Mouse (Mus musculus) MEL (cell line): ENCODE data around the gene Ppp1r14d. TPM values are rescaled to one million over a fixed set of nuclear protein-coding genes. Genes with fewer than 3 reads are reported as not detected.

Experiments used
- DNase-seq: peaks from one replicate; pipeline ENCODE4 v3.0.0; 2011; ENCODE audit warnings: low read depth, low spot score
- H3K27ac ChIP-seq: 2 replicates; pipeline ENCODE4 v1.5.1; 2012; ENCODE audit warnings: low read depth, mild to moderate bottlenecking, control low read depth, low read length, moderate library complexity; ENCODE audit not compliant: control insufficient read depth
- H3K27me3 ChIP-seq, 2 experiments: fragments of 150-350 bp in 1 of 2; sonication (generic) in 1 of 2; 2 replicates each; pipeline ENCODE4 v1.6.1; 2012; ENCODE audit warnings: low read length in 2 of 2, mild to moderate bottlenecking in 2 of 2, improper control_type of control experiment in 1 of 2, moderate library complexity in 1 of 2; ENCODE audit not compliant: insufficient read depth in 2 of 2, control insufficient read depth in 1 of 2
- H3K36me3 ChIP-seq, 2 experiments: 2 replicates each; pipeline ENCODE4 v1.6.1; 2012 to 2014; ENCODE audit warnings: low read length in 2 of 2, improper control_type of control experiment in 1 of 2, inconsistent platforms in 1 of 2, mild to moderate bottlenecking in 1 of 2; ENCODE audit not compliant: insufficient read depth in 2 of 2, control insufficient read depth in 1 of 2
- H3K4me1 ChIP-seq, 2 experiments: fragments of 150-350 bp in 1 of 2; sonication (generic) in 1 of 2; 2 replicates each; pipeline ENCODE4 v1.6.1; 2012; ENCODE audit warnings: low read length in 2 of 2, improper control_type of control experiment in 1 of 2, mild to moderate bottlenecking in 1 of 2; ENCODE audit not compliant: insufficient read depth in 2 of 2, control insufficient read depth in 1 of 2
- H3K4me3 ChIP-seq, 2 experiments: fragments of 150-350 bp in 1 of 2; sonication (generic) in 1 of 2; 2 replicates each; pipeline ENCODE4 v1.5.1; 2012; ENCODE audit warnings: low read depth in 2 of 2, low read length in 2 of 2, mild to moderate bottlenecking in 2 of 2, moderate library complexity in 2 of 2, control low read depth in 1 of 2, improper control_type of control experiment in 1 of 2; ENCODE audit not compliant: control insufficient read depth in 1 of 2, insufficient read depth in 1 of 2
- H3K79me2 ChIP-seq: 2 replicates; pipeline ENCODE4 v1.6.1; 2012; ENCODE audit warnings: mild to moderate bottlenecking, low read length, moderate library complexity; ENCODE audit not compliant: control insufficient read depth, poor library complexity, insufficient read depth
- H3K9ac ChIP-seq: 2 replicates; pipeline ENCODE4 v1.6.1; 2012; ENCODE audit warnings: low read depth, mild to moderate bottlenecking, control low read depth, low read length, moderate library complexity; ENCODE audit not compliant: control insufficient read depth, poor library complexity, severe bottlenecking
- H3K9me3 ChIP-seq: fragments of 150-350 bp; sonication (generic); replicated peaks from 2 replicates; pipeline ENCODE4 v1.6.1; 2012; ENCODE audit warnings: mild to moderate bottlenecking, low read length, improper control_type of control experiment, moderate library complexity; ENCODE audit not compliant: insufficient read depth
- CHD1 ChIP-seq: IDR thresholded peaks from 2 replicates; pipeline ENCODE4 v1.6.1; 2012; ENCODE audit warnings: low read depth, mild to moderate bottlenecking, inconsistent platforms, low read length, improper control_type of control experiment
- CHD2 ChIP-seq: IDR thresholded peaks from 2 replicates; pipeline ENCODE4 v1.6.1; 2011; ENCODE audit warnings: low read length, improper control_type of control experiment
- CTCF ChIP-seq, 3 experiments: IDR thresholded peaks in 2 of 3; conservative IDR thresholded peaks in 1 of 3; 2 replicates each; pipeline ENCODE4 v1.5.1; 2011 to 2012; ENCODE audit warnings: low read length in 3 of 3, low read depth in 2 of 3, mild to moderate bottlenecking in 2 of 3, improper control_type of control experiment in 1 of 3, inconsistent platforms in 1 of 3, mixed read lengths in 1 of 3, moderate library complexity in 1 of 3; ENCODE audit not compliant: control insufficient read depth in 1 of 3, insufficient read depth in 1 of 3, poor library complexity in 1 of 3, severe bottlenecking in 1 of 3
- EP300 ChIP-seq, 2 experiments: IDR thresholded peaks; 2 replicates each; pipeline ENCODE4 v1.6.1; 2011; ENCODE audit warnings: improper control_type of control experiment in 2 of 2, low read length in 2 of 2, low read depth in 1 of 2, mild to moderate bottlenecking in 1 of 2
- ETS1 ChIP-seq: IDR thresholded peaks from 2 replicates; pipeline ENCODE4 v1.6.1; 2012; ENCODE audit warnings: low read depth, mild to moderate bottlenecking, inconsistent platforms, low read length, improper control_type of control experiment, moderate library complexity
- GATA1 ChIP-seq: IDR thresholded peaks from 2 replicates; pipeline ENCODE4 v1.6.1; 2011; ENCODE audit warnings: low read depth, low read length, improper control_type of control experiment
- JUND ChIP-seq: IDR thresholded peaks from 2 replicates; pipeline ENCODE4 v1.6.1; 2011; ENCODE audit warnings: low read depth, mild to moderate bottlenecking, improper control_type of control experiment, low read length
- KAT2A ChIP-seq: conservative IDR thresholded peaks from 2 replicates; pipeline ENCODE4 v1.6.1; 2012; ENCODE audit warnings: low read depth, low read length, improper control_type of control experiment, inconsistent platforms
- MAFK ChIP-seq: IDR thresholded peaks from 2 replicates; pipeline ENCODE4 v1.6.1; 2011; ENCODE audit warnings: low read depth, mild to moderate bottlenecking, low read length, improper control_type of control experiment, borderline replicate concordance
- MAX ChIP-seq: IDR thresholded peaks from 2 replicates; pipeline ENCODE4 v1.6.1; 2011; ENCODE audit warnings: low read length, improper control_type of control experiment
- MXI1 ChIP-seq: IDR thresholded peaks from 2 replicates; pipeline ENCODE4 v1.6.1; 2011; ENCODE audit warnings: mild to moderate bottlenecking, low read depth, low read length, improper control_type of control experiment
- MYB ChIP-seq: IDR thresholded peaks from 2 replicates; pipeline ENCODE4 v1.6.1; 2011; ENCODE audit warnings: mild to moderate bottlenecking, low read depth, low read length, improper control_type of control experiment
- MYC ChIP-seq: IDR thresholded peaks from 2 replicates; pipeline ENCODE4 v1.6.1; 2011; ENCODE audit warnings: low read depth, mild to moderate bottlenecking, low read length, improper control_type of control experiment, moderate library complexity
- NELFE ChIP-seq: IDR thresholded peaks from 2 replicates; pipeline ENCODE4 v1.6.1; 2011; ENCODE audit warnings: low read depth, low read length, improper control_type of control experiment
- NRF1 ChIP-seq: IDR thresholded peaks from 2 replicates; pipeline ENCODE4 v1.6.1; 2014; ENCODE audit warnings: low read depth, mild to moderate bottlenecking, inconsistent platforms, low read length, improper control_type of control experiment, moderate library complexity; ENCODE audit not compliant: poor library complexity, insufficient read depth, severe bottlenecking
- POLR2A ChIP-seq, 2 experiments: IDR thresholded peaks; 2 replicates each; pipeline ENCODE4 v1.6.1; 2011 to 2012; ENCODE audit warnings: low read length in 2 of 2, mild to moderate bottlenecking in 2 of 2, control low read depth in 1 of 2, improper control_type of control experiment in 1 of 2, low read depth in 1 of 2, moderate library complexity in 1 of 2; ENCODE audit not compliant: control insufficient read depth in 1 of 2, insufficient read depth in 1 of 2, poor library complexity in 1 of 2
- RAD21 ChIP-seq: IDR thresholded peaks from 2 replicates; pipeline ENCODE4 v1.6.1; 2011; ENCODE audit warnings: mild to moderate bottlenecking, low read depth, low read length, improper control_type of control experiment
- RCOR1 ChIP-seq: IDR thresholded peaks from 2 replicates; pipeline ENCODE4 v1.6.1; 2012; ENCODE audit warnings: low read depth, mild to moderate bottlenecking, inconsistent platforms, low read length, improper control_type of control experiment
- TAL1 ChIP-seq: IDR thresholded peaks from 2 replicates; pipeline ENCODE4 v1.6.1; 2012; ENCODE audit warnings: mild to moderate bottlenecking, inconsistent platforms, low read length, moderate library complexity, mixed read lengths
- TBP ChIP-seq: IDR thresholded peaks from 2 replicates; pipeline ENCODE4 v1.8.0; 2011; ENCODE audit warnings: low read depth, low read length, improper control_type of control experiment
- TCF12 ChIP-seq: IDR thresholded peaks from 2 replicates; pipeline ENCODE4 v1.6.1; 2014; ENCODE audit warnings: low read depth, mild to moderate bottlenecking, inconsistent platforms, low read length, improper control_type of control experiment, moderate library complexity
- UBTF ChIP-seq: IDR thresholded peaks from 2 replicates; pipeline ENCODE4 v1.6.1; 2012; ENCODE audit warnings: low read depth, mild to moderate bottlenecking, inconsistent platforms, low read length, improper control_type of control experiment, moderate library complexity, borderline replicate concordance; ENCODE audit not compliant: insufficient read depth
- USF2 ChIP-seq, 2 experiments: IDR thresholded peaks; 2 replicates each; pipeline ENCODE4 v1.6.1; 2011 to 2012; ENCODE audit warnings: improper control_type of control experiment in 2 of 2, low read length in 2 of 2, borderline replicate concordance in 1 of 2, inconsistent platforms in 1 of 2, low read depth in 1 of 2, mild to moderate bottlenecking in 1 of 2; ENCODE audit not compliant: insufficient read depth in 1 of 2
- ZC3H11A ChIP-seq: IDR thresholded peaks from 2 replicates; pipeline ENCODE4 v1.6.1; 2012; ENCODE audit warnings: low read depth, mild to moderate bottlenecking, inconsistent platforms, low read length, improper control_type of control experiment
- ZKSCAN1 ChIP-seq: IDR thresholded peaks from 2 replicates; pipeline ENCODE4 v1.6.1; 2012; ENCODE audit warnings: low read depth, mild to moderate bottlenecking, inconsistent platforms, low read length, improper control_type of control experiment, moderate library complexity
- ZMIZ1 ChIP-seq: IDR thresholded peaks from 2 replicates; pipeline ENCODE4 v1.6.1; 2012; ENCODE audit warnings: low read depth, mild to moderate bottlenecking, inconsistent platforms, low read length, improper control_type of control experiment, moderate library complexity
- ZNF384 ChIP-seq: IDR thresholded peaks from 2 replicates; pipeline ENCODE4 v1.6.1; 2012; ENCODE audit warnings: low read depth, mild to moderate bottlenecking, inconsistent platforms, low read length, improper control_type of control experiment
- polyA plus RNA-seq, 2 experiments: library from polyadenylated mRNA; stranded (reverse) in 1 of 2; unstranded in 1 of 2; fragments of >175 nt in 1 of 2; fragments of >200 nt in 1 of 2; gene quantifications; 2 replicates each; pipeline versions ENCODE4 v1.2.1 to v1.2.4; 2012; ENCODE audit warnings: low replicate concordance in 2 of 2, low read depth in 1 of 2; ENCODE audit not compliant: insufficient read length in 2 of 2, insufficient read depth in 1 of 2, missing spikeins in 1 of 2
- total RNA-seq: library from RNA; depleted of rRNA; stranded (reverse); fragments of 300-350 nt; gene quantifications from 2 replicates; pipeline ENCODE4 v1.2.3, GENCODE M21; 2012

Gene Ppp1r14d
- total and polyA plus RNA-seq, 3 experiments = not detected

DNA sequence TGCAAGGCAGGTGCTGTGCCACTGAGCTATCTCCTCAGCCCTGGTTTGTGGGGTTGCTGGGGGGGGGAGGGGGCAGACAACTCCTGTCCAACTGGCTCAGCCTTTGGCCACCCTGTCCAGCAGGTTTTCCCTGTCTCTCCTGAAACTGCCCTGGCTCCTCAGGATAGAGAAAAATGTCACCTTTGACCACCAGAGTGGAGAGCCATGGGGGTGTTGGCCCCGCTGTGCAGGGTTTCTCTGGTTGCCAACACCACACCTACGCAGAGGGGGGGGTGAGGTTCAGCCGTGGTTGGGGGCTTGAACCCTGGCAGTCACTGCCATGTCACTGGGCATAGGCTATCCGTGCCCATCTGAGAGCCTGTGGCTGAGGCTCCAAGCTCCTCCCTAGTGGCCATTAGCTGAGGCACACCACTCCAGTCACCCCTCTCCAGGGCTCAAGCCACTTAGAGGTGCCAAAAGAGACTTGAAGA is 19.9 kb upstream of the Ppp1r14d start (continued):
- TF ChIP-seq USF2 (IDR thresholded peaks at IDR 0.05; ENCODE audit: borderline replicate concordance in 1 of 2, insufficient read depth in 1 of 2, low read depth in 1 of 2, low read length in 2 of 2) (no peak), MAX (no peak), TBP (no peak), NELFE (no peak)

DNA sequence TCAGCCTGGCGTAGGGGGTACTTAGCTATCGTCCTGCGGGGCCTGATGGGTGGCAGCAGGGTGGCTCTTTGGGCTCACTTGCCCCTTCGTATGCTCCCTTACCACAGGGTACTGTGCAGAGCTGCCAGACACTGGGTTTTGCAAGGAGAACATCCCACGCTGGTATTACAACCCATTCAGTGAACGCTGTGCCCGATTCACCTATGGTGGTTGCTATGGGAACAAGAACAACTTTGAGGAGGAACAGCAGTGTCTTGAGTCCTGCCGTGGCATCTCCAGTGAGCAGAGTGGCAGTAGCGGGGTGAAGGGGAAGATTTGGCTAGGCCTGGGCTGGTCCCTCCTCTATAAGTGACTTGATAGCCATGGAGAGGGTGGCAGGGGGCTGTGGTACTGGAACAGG is 18.2 kb upstream of the Ppp1r14d start:
- Histone ChIP-seq H3K9ac (no peak overlapping the region), H3K27ac (no peak overlapping the region), H3K27me3 (no peaks in the 10 kb centered on the region), H3K4me1 (peaks cover 0 to 9% of the 10 kb centered on the region in 2 experiments; a peak in 2 of 4 replicates), H3K79me2 (no peaks in the 10 kb centered on the region), H3K36me3 (peaks cover 0 to 4% of the 10 kb centered on the region in 2 experiments; a peak in 2 of 4 replicates), H3K4me3 (no peak overlapping the region), H3K9me3 (no peaks in the 10 kb centered on the region)
- TF ChIP-seq TBP = no peak
- no peak for TF ChIP-seq ETS1
- TF ChIP-seq JUND = no peak
- TF ChIP-seq EP300 (IDR thresholded peaks at IDR 0.05; ENCODE audit: low read depth in 1 of 2, low read length in 2 of 2) = no peak
- TF ChIP-seq CTCF (IDR thresholded peaks at IDR 0.05 in 2 of 3, conservative IDR thresholded peaks at IDR 0.05 in 1 of 3; ENCODE audit: control insufficient read depth in 1 of 3, insufficient read depth in 1 of 3, low read depth in 2 of 3, low read length in 3 of 3, poor library complexity in 1 of 3, severe bottlenecking in 1 of 3) = no peak
- TF ChIP-seq UBTF = no peak
- no peak for TF ChIP-seq TAL1
- no peak for TF ChIP-seq ZKSCAN1
- no peak for TF ChIP-seq CHD2
- TF ChIP-seq TCF12 = no peak
- no peak for TF ChIP-seq GATA1
- no peak for TF ChIP-seq MAFK
- TF ChIP-seq MXI1 = no peak
- TF ChIP-seq POLR2A (IDR thresholded peaks at IDR 0.05; ENCODE audit: control insufficient read depth in 1 of 2, insufficient read depth in 1 of 2, low read depth in 1 of 2, low read length in 2 of 2, poor library complexity in 1 of 2) = no peak
- no peak for TF ChIP-seq MYB
- no peak for DNase-seq

DNA sequence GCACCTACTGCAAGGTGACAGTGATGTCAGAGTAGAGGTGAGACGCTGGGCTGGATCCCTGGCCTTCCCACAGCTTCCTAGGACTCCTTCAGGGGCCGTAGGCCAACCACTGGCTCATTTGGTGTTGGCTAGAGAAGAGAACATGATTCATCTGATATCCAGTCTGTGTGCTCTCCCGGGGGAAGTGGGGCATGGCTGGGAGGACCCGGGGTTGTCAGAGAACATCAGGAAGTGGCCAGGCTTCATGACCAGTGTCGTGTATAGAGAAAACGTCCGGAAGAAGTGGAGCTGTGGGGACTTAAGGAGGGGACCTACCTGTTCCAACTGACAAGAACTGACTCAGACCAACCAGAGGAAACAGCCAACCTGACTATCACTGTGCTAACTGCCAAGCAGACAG is 15.5 kb upstream of the Ppp1r14d start:
- no peak overlapping the region for H3K9ac ChIP-seq
- no peak for TF ChIP-seq MAX
- TF ChIP-seq CTCF (IDR thresholded peaks at IDR 0.05 in 2 of 3, conservative IDR thresholded peaks at IDR 0.05 in 1 of 3; ENCODE audit: control insufficient read depth in 1 of 3, insufficient read depth in 1 of 3, low read depth in 2 of 3, low read length in 3 of 3, poor library complexity in 1 of 3, severe bottlenecking in 1 of 3) = no peak
- TF ChIP-seq ZNF384 = no peak
- no peak for TF ChIP-seq USF2 (IDR thresholded peaks at IDR 0.05; ENCODE audit: borderline replicate concordance in 1 of 2, insufficient read depth in 1 of 2, low read depth in 1 of 2, low read length in 2 of 2)
- no peak for TF ChIP-seq KAT2A
- no peak for TF ChIP-seq ZC3H11A
- no peak for TF ChIP-seq ZMIZ1
- no peak for TF ChIP-seq CHD1
- TF ChIP-seq TAL1 = no peak
- TF ChIP-seq MYB = no peak
- no peak for TF ChIP-seq MYC
- no peak for TF ChIP-seq RAD21
- TF ChIP-seq NRF1 = no peak
- no peak for TF ChIP-seq NELFE
- no peak for TF ChIP-seq MAFK
- TF ChIP-seq JUND = no peak
- TF ChIP-seq RCOR1 = no peak
- no peaks in the 10 kb centered on the region for H3K27me3 ChIP-seq

More for the DNA sequence above, 15.5 kb upstream of the Ppp1r14d start:
- no peak for DNase-seq
- H3K4me3 ChIP-seq = no peak overlapping the region
- H3K27ac ChIP-seq = no peak overlapping the region
- H3K79me2 ChIP-seq = no peaks in the 10 kb centered on the region
- H3K9me3 ChIP-seq = no peaks in the 10 kb centered on the region
- peaks cover 3 to 13% of the 10 kb centered on the region in 2 experiments; a peak in 3 of 4 replicates for H3K4me1 ChIP-seq
- peaks cover 0 to 6% of the 10 kb centered on the region in 2 experiments; a peak in 2 of 4 replicates for H3K36me3 ChIP-seq
